Mouse (Mus musculus): Measurements from ENCODE around the gene Higd1a.

- TF ChIP-seq CTCF (IDR thresholded peaks at IDR 0.05; ENCODE audit: borderline replicate concordance, control insufficient read depth, extremely low read depth, insufficient read depth, low read length, poor library complexity) (no peak), POLR2A (IDR thresholded peaks at IDR 0.05; ENCODE audit: control insufficient read depth, extremely low read depth, insufficient read depth, low read length, poor library complexity) (no peak)
Measured at GRCm38 (mm10) chr9:121807546-121807945, 50.6 kb downstream of the Higd1a start.
